19 mouse cellular contexts compared by ENCODE assay signal in genomic region chr14:120611311-120611710, GRCm38 (mm10).
"Had no signal": no experiment of that assay in that cellular context is flagged by ENCODE, and none has a peak within 500 bp of the region (broad histone marks: within the 10 kb centered on the region; RNA-seq: fewer than 3 reads in every experiment).

No protein-coding gene starts in this region.

- H3K4me1 ChIP-seq: midbrain, embryonic 10.5 days; midbrain, embryonic 12.5 days; neural tube, embryonic 13.5 days; neural tube, embryonic 15.5 days had no signal

- H3K27ac ChIP-seq: midbrain, embryonic 10.5 days; midbrain, embryonic 12.5 days; neural tube, embryonic 13.5 days; neural tube, embryonic 15.5 days had no signal

- H3K4me2 ChIP-seq: lung, embryonic 14.5 days; midbrain, embryonic 12.5 days; neural tube, embryonic 13.5 days; neural tube, embryonic 15.5 days had no signal

- ATAC-seq: midbrain, embryonic 16.5 days had no signal

- H3K9ac ChIP-seq: lung, embryonic 14.5 days; midbrain, embryonic 12.5 days; neural tube, embryonic 13.5 days; neural tube, embryonic 15.5 days had no signal

- H3K9me3 ChIP-seq: midbrain, embryonic 10.5 days; midbrain, embryonic 12.5 days; neural tube, embryonic 13.5 days; neural tube, embryonic 15.5 days had no signal

- H3K27me3 ChIP-seq: midbrain, embryonic 12.5 days; neural tube, embryonic 13.5 days; neural tube, embryonic 15.5 days had no signal

- H3K4me3 ChIP-seq: midbrain, embryonic 10.5 days; midbrain, embryonic 12.5 days; myocyte; neural tube, embryonic 13.5 days; neural tube, embryonic 15.5 days had no signal

- H3K36me3 ChIP-seq: midbrain, embryonic 10.5 days; midbrain, embryonic 12.5 days; neural tube, embryonic 13.5 days; neural tube, embryonic 15.5 days had no signal

- DNase-seq: lung, adult 18-20 months; lung, embryonic 14.5 days; lung, postnatal 10 days; lung, postnatal 4 days; midbrain, embryonic 14.5 days; retina, postnatal 1 day; right cerebral cortex, adult 18-20 months; right cerebral cortex, postnatal 25 days; right cerebral cortex, postnatal 4 days; spleen, adult 18-20 months; thymus, adult 2 months; thymus, postnatal 25 days; thymus, postnatal 4 days had no signal
